Comparison of ENCODE assay signal across 8 mouse cellular contexts in the genomic region with DNA sequence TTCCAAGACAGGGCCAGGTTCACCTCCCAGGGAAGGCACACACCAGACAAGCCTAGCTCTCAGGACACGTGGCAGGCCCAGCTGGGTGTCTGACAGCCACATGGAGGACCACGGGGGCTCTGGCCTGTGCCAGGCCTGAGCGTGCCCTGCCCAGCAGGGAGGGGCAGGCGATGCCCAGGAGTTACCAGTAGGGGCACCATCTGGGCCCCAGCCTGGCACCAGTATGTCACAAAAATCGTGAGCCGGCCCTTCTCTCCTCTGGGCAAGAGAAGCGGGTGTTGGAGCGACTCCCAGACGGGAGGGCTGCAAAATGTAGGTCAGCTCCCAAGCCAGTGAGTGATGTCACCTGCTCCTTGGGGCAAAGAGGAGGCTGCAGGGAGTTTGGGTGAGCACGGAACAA. TPM values are rescaled to one million over a fixed set of nuclear protein-coding genes. Genes with fewer than 3 reads are reported as not detected.
A peak's percentile ranks its signal among the peaks of the same experiment; 100 is the strongest.
DNase-seq lines count a peak whose midpoint lies in the region.

No protein-coding gene starts in this region.

- peak; percentile 66 for DNase-seq in testis, postnatal 10 days (ENCODE audit: low spot score)
- no peak for DNase-seq in testis, postnatal 14 days (ENCODE audit: low spot score)
- peak; percentile 97 to 98 for DNase-seq in cerebellum, postnatal 36 days
- DNase-seq in heart, adult 8-10 months (ENCODE audit: low spot score) = peak; percentile 79
- peak; percentile 43 for DNase-seq in left cerebral cortex, adult 11 months (ENCODE audit: low spot score)
- peak; percentile 64 for DNase-seq in right cerebral cortex, postnatal 14 days
- DNase-seq in embryo, embryonic 10 days (ENCODE audit: low spot score) = no peak
- DNase-seq in ovary, postnatal 14 days (ENCODE audit: low spot score) = no peak

RNA-seq across cellular contexts. Expression of gene Ntng2, which starts 34.9 kb away (rescaled TPM):
- 10 to 100 TPM in 3 of 4 experiments, 1 to 10 TPM in 1; 8.3 to 16.7 (median 13.7) TPM for total RNA-seq in heart, adult 8-10 months (2022)

Comparison
In these comparisons a context has a peak if more than half of its experiments do, and no peak if none do; other contexts are left out.
1. DNase-seq: peak in testis, postnatal 10 days (single experiment), cerebellum, postnatal 36 days (2 of 2), heart, adult 8-10 months (single experiment), left cerebral cortex, adult 11 months (single experiment) and right cerebral cortex, postnatal 14 days (single experiment); none in testis, postnatal 14 days (single experiment), embryo, embryonic 10 days (single experiment) and ovary, postnatal 14 days (single experiment).